Mouse (Mus musculus): Measurements from ENCODE around the gene Mllt10. TPM values are rescaled to one million over a fixed set of nuclear protein-coding genes. Genes with fewer than 3 reads are reported as not detected.

The Mllt10 gene
- polyA plus RNA-seq, 1 experiment = 26.1 TPM

Other genes with a start within 250 kb of the Mllt10 start
- 2.8 and 4.0 TPM in 2 replicates for gene H2al2a, start 58.3 kb upstream of the Mllt10 start, polyA plus RNA-seq (2012; rRNA removed)
- gene A930004D18Rik, start 17.5 kb upstream of the Mllt10 start, polyA plus RNA-seq (2012; rRNA removed) = 2.2 and 2.3 TPM in 2 replicates
- gene Skida1, start 6.2 kb upstream of the Mllt10 start, polyA plus RNA-seq (2012; rRNA removed) = 0.72 and 0.73 TPM in 2 replicates